Mouse (Mus musculus) hematopoietic multipotent progenitor cell, adult 10-12 weeks (in vitro differentiated cells): ENCODE results near the gene Dbi. TPM values are rescaled to one million over a fixed set of nuclear protein-coding genes. Genes with fewer than 3 reads are reported as not detected.

Experiments used
- polyA plus RNA-seq: library from polyadenylated mRNA; stranded (reverse); fragments of >175 nt; gene quantifications from 2 replicates; pipeline ENCODE4 v1.2.3, GENCODE M21; 2012; ENCODE audit warnings: low replicate concordance

Dbi gene
- polyA plus RNA-seq: 3.1 and 4.5 TPM in 2 replicates

GRCm38 (mm10) chr1:120120969-120121811 is at the start of gene Dbi, which contains the start of gene 3110009E18Rik:
Gene Dbi, minus strand, starts transcription at chr1:120121078.
Gene 3110009E18Rik, plus strand, starts transcription at chr1:120121187.

DNA sequence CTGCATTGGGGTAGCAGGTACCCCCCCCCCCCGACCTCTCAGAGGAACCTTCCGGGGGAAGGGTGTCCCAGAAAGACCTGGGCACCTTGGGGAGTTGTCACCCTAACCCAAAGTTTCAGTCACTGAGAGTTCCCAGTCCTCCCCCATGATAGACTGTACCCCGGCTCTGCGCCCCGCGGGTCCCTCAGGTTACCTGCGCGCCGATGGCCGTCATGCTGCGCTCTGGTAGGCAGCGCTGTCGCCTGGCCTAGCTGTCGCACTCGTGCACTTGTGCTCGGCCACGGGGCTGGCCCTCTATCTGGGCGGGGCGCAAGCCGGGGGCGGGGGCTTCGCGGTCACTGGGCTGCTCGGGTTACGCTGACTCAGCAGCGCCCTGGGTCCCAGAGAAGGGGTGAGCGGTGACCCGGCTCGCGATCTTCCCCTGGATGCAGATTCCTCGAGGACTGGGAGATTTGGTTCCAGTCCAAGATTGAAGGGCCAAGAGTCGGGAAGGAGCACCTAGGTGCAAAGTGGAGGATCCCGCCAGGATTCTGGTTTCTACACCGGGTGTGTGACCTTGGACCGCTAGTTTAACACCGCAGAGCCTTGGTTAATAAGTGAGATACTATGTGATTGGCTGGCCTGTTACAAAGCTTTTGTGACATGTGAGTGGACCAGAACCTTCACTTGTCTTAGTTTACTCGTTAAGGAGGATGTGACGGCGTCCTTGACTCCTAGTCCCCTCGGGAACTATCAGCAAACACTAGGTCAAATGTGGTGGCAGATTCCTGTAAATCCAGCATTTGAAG is 47.2 kb downstream of the Dbi start, which contains the start of gene Tmem37:
Tmem37 (minus strand) TSS at position 556 of the 788 bp plus-strand sequence.

Other genes starting within 250 kb of the Dbi start
- gene Tmem177, start 207.9 kb downstream of the Dbi start, polyA plus RNA-seq: 0.61 and 0.66 TPM in 2 replicates
- not detected in 2 replicates for gene Cfap221, start 123.8 kb downstream of the Dbi start, polyA plus RNA-seq
- gene Sctr, start 114.2 kb downstream of the Dbi start, polyA plus RNA-seq: not detected in 2 replicates
- 2.1 and 2.3 TPM in 2 replicates for gene Tmem37, start 47.0 kb downstream of the Dbi start, polyA plus RNA-seq
- 0.68 and 2.9 TPM in 2 replicates for gene 3110009E18Rik, start 109 bp upstream of the Dbi start, polyA plus RNA-seq
- gene Steap3, start 151.6 kb upstream of the Dbi start, polyA plus RNA-seq: 7.8 and 39.2 TPM in 2 replicates
- gene C1ql2, start 219.5 kb upstream of the Dbi start, polyA plus RNA-seq: not detected in 2 replicates